Mouse (Mus musculus): ENCODE results near the gene Clec2d. TPM values are rescaled to one million over a fixed set of nuclear protein-coding genes. Genes with fewer than 3 reads are reported as not detected.

Clec2d gene
- polyA plus RNA-seq (2017; shearing (Covaris generic)) = 25.6 TPM

GRCm38 (mm10) chr6:129180403-129181169 lies at the start of gene Clec2d:
Gene Clec2d, plus strand, starts transcription at chr6:129180615.

Other genes with a start within 250 kb of the Clec2d start
- not detected for gene Clec2g, start 246.2 kb upstream of the Clec2d start, polyA plus RNA-seq (2017; shearing (Covaris generic))
- 1.9 TPM for gene Klrb1f, start 134.7 kb upstream of the Clec2d start, polyA plus RNA-seq (2017; shearing (Covaris generic))
- not detected for gene Clec2e, start 79.7 kb upstream of the Clec2d start, polyA plus RNA-seq (2017; shearing (Covaris generic))
- gene Cd69, start 94.8 kb downstream of the Clec2d start, polyA plus RNA-seq (2017; shearing (Covaris generic)) = 139 TPM
- not detected for gene 4922502D21Rik, start 151.2 kb downstream of the Clec2d start, polyA plus RNA-seq (2017; shearing (Covaris generic))
- gene Clec12a, start 162.1 kb downstream of the Clec2d start, polyA plus RNA-seq (2017; shearing (Covaris generic)) = 0.39 TPM
- not detected for gene Clec12b, start 205.3 kb downstream of the Clec2d start, polyA plus RNA-seq (2017; shearing (Covaris generic))
- 0.23 TPM for gene Clec1b, start 216.7 kb downstream of the Clec2d start, polyA plus RNA-seq (2017; shearing (Covaris generic))
- gene Clec9a, start 228.2 kb downstream of the Clec2d start, polyA plus RNA-seq (2017; shearing (Covaris generic)) = not detected